Mouse (Mus musculus) liver, adult 2 months (tissue): ENCODE results near the gene Uty. TPM values are rescaled to one million over a fixed set of nuclear protein-coding genes. Genes with fewer than 3 reads are reported as not detected.

Experiments used
- DNase-seq: peaks from one replicate; pipeline ENCODE4 v3.0.0-alpha.2; 2011; ENCODE audit warnings: low read depth, low spot score; ENCODE audit errors: extremely low read depth
- H3K27ac ChIP-seq: fragments of 200-500 bp; replicated peaks from 2 replicates; pipeline ENCODE4 v1.5.1; 2012; ENCODE audit warnings: low read depth, mild to moderate bottlenecking, control low read depth, inconsistent platforms, low read length; ENCODE audit not compliant: insufficient read depth
- H3K27me3 ChIP-seq: fragments of 200-500 bp; 2 replicates; pipeline ENCODE4 v1.6.1; 2012; ENCODE audit warnings: mild to moderate bottlenecking, moderate library complexity, low read length, inconsistent platforms; ENCODE audit not compliant: control insufficient read depth, insufficient read depth
- H3K36me3 ChIP-seq: fragments of 200-500 bp; 2 replicates; pipeline ENCODE4 v1.6.1; 2012; ENCODE audit warnings: low read length, inconsistent platforms; ENCODE audit not compliant: control insufficient read depth, insufficient read depth
- H3K4me1 ChIP-seq: fragments of 200-500 bp; 2 replicates; pipeline ENCODE4 v1.6.1; 2011; ENCODE audit warnings: low read length; ENCODE audit not compliant: control insufficient read depth, insufficient read depth
- H3K4me3 ChIP-seq: fragments of 200-500 bp; 2 replicates; pipeline ENCODE4 v1.5.1; 2011; ENCODE audit warnings: low read depth, mild to moderate bottlenecking, control low read depth, low read length, moderate library complexity; ENCODE audit not compliant: insufficient read depth
- H3K79me2 ChIP-seq: fragments of 200-500 bp; 2 replicates; pipeline ENCODE4 v1.6.1; 2012; ENCODE audit warnings: inconsistent platforms, mild to moderate bottlenecking, low read length, moderate library complexity; ENCODE audit not compliant: control insufficient read depth, insufficient read depth
- H3K9ac ChIP-seq: fragments of 200-500 bp; 2 replicates; pipeline ENCODE4 v1.6.1; 2012; ENCODE audit warnings: low read depth, mild to moderate bottlenecking, control low read depth, inconsistent platforms, low read length
- CTCF ChIP-seq: fragments of 200-500 bp; IDR thresholded peaks from 2 replicates; pipeline ENCODE4 v1.5.1; 2011; ENCODE audit warnings: low read depth, low read length, control low read depth
- POLR2A ChIP-seq: fragments of 200-500 bp; IDR thresholded peaks from 2 replicates; pipeline ENCODE4 v1.6.1; 2011; ENCODE audit warnings: low read length, control low read depth; ENCODE audit not compliant: insufficient read depth; ENCODE audit errors: extremely low read depth
- WGBS: fragments of 180-500 bp; shearing (Covaris S2); methylation state at CpG from one replicate; pipeline ENCODE4 v1.1.7; 2018; 5-methylcytosine and 5-hydroxymethylcytosine counted together
- polyA plus RNA-seq: library from polyadenylated mRNA; depleted of rRNA; stranded (reverse); fragments of >200 nt; gene quantifications from 2 replicates; pipeline ENCODE4 v1.2.3, GENCODE M21; 2012; rRNA removed
- total RNA-seq: library from RNA; depleted of rRNA; stranded (reverse); fragments of >200 nt; gene quantifications from 2 replicates; pipeline ENCODE4 v1.2.3, GENCODE M21; 2014; rRNA removed

Gene Uty
- total RNA-seq (not detected in 2 replicates), polyA plus RNA-seq (not detected in 2 replicates)

DNA sequence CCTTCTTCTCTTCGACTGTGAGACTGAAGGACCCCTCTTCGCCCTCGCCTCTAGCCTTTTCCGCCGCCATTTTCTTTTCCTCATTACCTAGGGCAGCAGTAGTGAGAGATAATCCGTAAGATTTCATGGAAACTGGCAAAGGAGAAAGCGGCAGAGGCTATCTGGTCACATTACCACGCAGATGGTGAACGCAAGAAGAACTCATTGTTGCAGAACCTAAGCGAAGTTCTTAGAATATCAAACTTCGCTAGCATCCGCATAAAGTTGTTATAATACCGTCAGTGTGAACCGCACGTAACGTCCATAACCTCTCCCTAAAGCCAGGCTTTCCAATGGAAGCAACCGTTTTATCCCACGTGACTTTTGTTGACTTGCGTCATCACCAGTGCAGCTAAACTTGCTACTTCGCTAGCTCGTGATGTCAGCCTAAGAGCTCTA is at the start of gene Uty:
TSS of gene Uty (minus strand) at position 334 of the 438 bp plus-strand sequence.
- H3K4me1 ChIP-seq = no peaks in the 10 kb centered on the region

DNA sequence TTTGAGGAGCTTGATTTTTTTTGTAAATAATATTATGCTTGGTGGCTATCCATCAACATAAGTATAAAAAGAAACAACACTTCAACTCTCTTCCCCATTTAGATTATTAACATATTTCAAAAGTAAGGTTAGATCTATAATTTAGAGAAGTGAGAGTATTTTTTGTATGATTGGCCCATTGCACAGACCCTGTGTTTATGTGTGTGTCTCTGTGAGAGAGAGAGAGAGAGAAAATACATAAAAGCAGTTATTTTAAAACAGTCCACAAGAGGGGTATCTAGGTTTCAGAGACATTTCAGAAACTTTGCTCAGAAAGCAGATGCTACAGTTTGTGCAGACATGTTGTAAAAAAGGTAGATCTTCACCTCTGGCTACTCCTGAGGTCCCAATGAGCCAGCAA is 48.1 kb upstream of the Uty start:
- Histone ChIP-seq H3K9ac (no peak overlapping the region), H3K27ac (no peak overlapping the region), H3K27me3 (no peaks in the 10 kb centered on the region), H3K4me1 (no peaks in the 10 kb centered on the region), H3K36me3 (no peaks in the 10 kb centered on the region), H3K4me3 (no peak overlapping the region), H3K79me2 (no peaks in the 10 kb centered on the region)
- no peak for TF ChIP-seq CTCF
- DNase-seq = no peak

More for the DNA sequence above, at the start of gene Uty:
- no peaks in the 10 kb centered on the region; the same call in 1 of the 2 replicates for H3K79me2 ChIP-seq
- no peaks in the 10 kb centered on the region for H3K27me3 ChIP-seq
- peak within 1 kb of the TSS; percentile 70 for H3K4me3 ChIP-seq
- peak; percentile 93 for DNase-seq
- WGBS = under 1% methylated on average over 21 of the region's 21 CpGs
- H3K27ac ChIP-seq = peak within 1 kb of the TSS; percentile 75
- no peaks in the 10 kb centered on the region for H3K36me3 ChIP-seq
- peak within 1 kb of the TSS; percentile 63 for H3K9ac ChIP-seq
- TF ChIP-seq CTCF = no peak

DNA sequence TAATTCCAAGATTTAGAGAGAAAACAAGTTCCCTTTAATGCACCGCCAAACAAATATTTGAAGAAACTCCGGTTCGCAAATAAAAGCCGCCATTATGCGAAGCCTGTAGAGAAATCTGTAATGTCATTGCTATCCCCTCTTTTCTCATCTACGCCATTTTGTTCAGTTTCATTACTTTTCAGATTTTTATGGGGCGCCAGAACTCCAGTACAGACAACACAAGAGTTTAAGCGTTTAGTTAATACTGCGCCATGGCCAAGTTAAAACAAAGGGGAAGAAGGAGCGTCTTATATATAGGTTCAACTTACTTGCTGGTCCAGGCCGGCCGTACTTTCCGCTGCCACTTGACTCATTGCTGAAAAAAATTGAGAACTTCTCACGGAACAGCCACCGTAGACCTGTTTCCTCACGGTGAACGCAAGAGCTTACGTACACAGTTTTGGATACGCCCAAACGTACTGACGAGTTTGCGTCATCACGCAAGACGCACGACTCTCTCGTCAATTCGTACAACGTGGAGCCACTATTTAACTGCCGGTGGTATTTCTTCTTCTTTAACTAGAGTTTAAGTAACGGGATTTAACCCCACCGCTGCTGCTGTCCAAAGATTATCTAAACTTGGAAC is 40.7 kb upstream of the Uty start, which contains the start of gene Ddx3y:
TSS of gene Ddx3y (minus strand) at position 459 of the 625 bp plus-strand sequence.
- peak; percentile 91 for DNase-seq
- H3K27ac ChIP-seq = peak within 1 kb of the TSS; percentile 84
- no peak for TF ChIP-seq POLR2A
- no peak for TF ChIP-seq CTCF
- H3K9ac ChIP-seq = peak within 1 kb of the TSS; percentile 77
- 5% methylated on average over 31 of the region's 31 CpGs for WGBS
- no peaks in the 10 kb centered on the region for H3K4me1 ChIP-seq
- H3K79me2 ChIP-seq = no peaks in the 10 kb centered on the region; the same call in 1 of the 2 replicates
- H3K36me3 ChIP-seq = peaks cover 6% of the 10 kb centered on the region; the same call in 1 of the 2 replicates
- H3K27me3 ChIP-seq = no peaks in the 10 kb centered on the region
- peak within 1 kb of the TSS; percentile 69 for H3K4me3 ChIP-seq

DNA sequence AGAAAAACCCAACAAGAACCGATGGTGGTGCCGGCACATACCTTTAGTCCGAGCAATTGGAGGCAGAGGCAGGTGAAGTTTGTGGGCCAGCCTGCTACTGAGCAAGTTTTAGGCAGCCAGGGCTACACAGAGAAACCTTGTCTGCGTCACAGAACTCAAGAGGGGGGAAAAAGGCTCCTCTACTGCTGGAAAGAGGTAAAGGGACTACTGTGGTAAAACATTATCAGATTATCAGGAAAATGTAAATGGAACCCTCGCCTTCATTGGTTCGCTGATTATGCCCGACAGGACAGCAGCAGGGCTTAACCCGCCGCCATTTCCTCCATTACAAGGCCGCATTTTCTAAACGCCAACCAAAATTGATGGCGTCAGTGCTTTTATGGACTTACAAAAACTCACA is 40.2 kb upstream of the Uty start:
- Histone ChIP-seq H3K4me3 (peak overlapping the region; percentile 69), H3K79me2 (no peaks in the 10 kb centered on the region; the same call in 1 of the 2 replicates), H3K4me1 (no peaks in the 10 kb centered on the region), H3K9ac (peak overlapping the region; percentile 77), H3K27ac (peak overlapping the region; percentile 84), H3K27me3 (no peaks in the 10 kb centered on the region), H3K36me3 (peaks cover 8% of the 10 kb centered on the region; the same call in 1 of the 2 replicates)
- WGBS = 6% methylated on average over 12 of the region's 12 CpGs
- TF ChIP-seq POLR2A (no peak), CTCF (no peak)
- peak; percentile 64 for DNase-seq

DNA sequence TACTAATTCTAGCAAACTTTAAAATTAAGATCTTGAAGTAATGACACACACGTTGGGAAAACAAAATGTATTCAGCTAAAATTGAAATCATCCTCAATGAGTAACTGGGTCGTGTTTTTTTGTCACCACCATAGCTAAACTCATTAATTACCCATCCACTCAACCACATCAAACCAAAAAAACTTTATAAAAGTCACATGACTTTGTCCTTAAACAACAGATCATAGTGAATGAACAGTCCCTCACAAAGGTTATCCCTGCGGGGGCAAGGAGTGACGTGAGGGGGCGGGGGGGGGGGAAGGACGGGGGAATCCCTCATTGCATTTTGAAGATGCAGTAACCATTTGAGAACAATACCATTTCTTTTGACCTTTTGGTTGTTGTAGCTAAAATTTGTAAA is 558 bp upstream of the Uty start:
- H3K79me2 ChIP-seq = no peaks in the 10 kb centered on the region; the same call in 1 of the 2 replicates
- WGBS = 50% methylated on average over 6 of the region's 6 CpGs
- no peak for DNase-seq
- no peaks in the 10 kb centered on the region for H3K36me3 ChIP-seq
- TF ChIP-seq CTCF (no peak), POLR2A (no peak)
- H3K4me3 ChIP-seq = peak overlapping the region; percentile 70; the same call in 1 of the 2 replicates
- no peak overlapping the region for H3K27ac ChIP-seq
- no peak overlapping the region for H3K9ac ChIP-seq
- no peaks in the 10 kb centered on the region for H3K27me3 ChIP-seq
- no peaks in the 10 kb centered on the region for H3K4me1 ChIP-seq

GRCm38 (mm10) chrY:1244940-1245339 is 619 bp downstream of the Uty start:
- H3K36me3 ChIP-seq = no peaks in the 10 kb centered on the region
- H3K4me3 ChIP-seq = peak overlapping the region; percentile 70
- H3K27me3 ChIP-seq = no peaks in the 10 kb centered on the region
- H3K27ac ChIP-seq = peak overlapping the region; percentile 75
- WGBS = 0% methylated on average over 9 of the region's 9 CpGs
- no peaks in the 10 kb centered on the region; the same call in 1 of the 2 replicates for H3K79me2 ChIP-seq
- no peaks in the 10 kb centered on the region for H3K4me1 ChIP-seq
- TF ChIP-seq POLR2A (no peak), CTCF (no peak)
- H3K9ac ChIP-seq = peak overlapping the region; percentile 63
- peak; percentile 33 for DNase-seq
